Mouse (Mus musculus) layer of hippocampus, adult 8-10 months (tissue): ENCODE data around the gene Ssxa1. TPM values are rescaled to one million over a fixed set of nuclear protein-coding genes. Genes with fewer than 3 reads are reported as not detected.
"Not testable (repeated sequence)": the region's sequence is repeated elsewhere in the genome, so short reads cannot be mapped to it uniquely, and the experiment has no call there.

Source experiments
- DNase-seq, 2 experiments: peaks; one replicate each; pipeline ENCODE4 v3.0.0; 2022; ENCODE audit warnings: low spot score in 2 of 2
- total RNA-seq, 4 experiments: library from RNA; stranded (reverse); gene quantifications; 2 replicates each; pipeline ENCODE4 v1.2.4; 2022

Gene Ssxa1
- not detected for total RNA-seq

- DNase-seq: no peak
Observed at GRCm38 (mm10) chrX:21115520-21115919, at the start of gene Ssxa1. Gene Ssxa1 (plus strand): TSS chrX:21115820.

DNA sequence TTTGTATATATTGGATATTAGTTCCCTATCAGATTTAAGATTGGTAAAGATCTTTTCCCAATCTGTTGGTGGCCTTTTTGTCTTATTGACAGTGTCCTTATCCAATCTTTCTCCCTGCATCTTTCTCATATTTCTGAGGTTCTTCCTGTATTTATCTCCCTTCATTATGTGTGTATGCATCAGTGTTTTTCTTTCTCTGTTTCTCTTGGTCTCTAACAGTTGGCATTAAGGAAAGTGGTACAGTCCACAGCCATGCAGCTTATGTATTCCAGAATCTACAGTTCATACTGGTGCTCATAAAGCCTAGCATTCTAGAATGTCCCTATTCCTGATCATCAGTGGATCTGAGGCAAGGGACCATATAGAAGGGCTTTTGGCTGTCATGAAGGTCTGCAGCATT, 47.5 kb upstream of the Ssxa1 start, which contains the start of gene Spaca5:
TSS of gene Spaca5 (plus strand) at position 301 of the 400 bp plus-strand sequence.
- DNase-seq: no peak

GRCm38 (mm10) chrX:21088645-21088982, 27.0 kb upstream of the Ssxa1 start:
- DNase-seq: no peak

GRCm38 (mm10) chrX:21088983-21089866, 26.4 kb upstream of the Ssxa1 start, which contains the start of gene Zfp300:
Gene Zfp300 (minus strand): TSS chrX:21089527.
- peak; percentile 56 to 62 for DNase-seq

DNA sequence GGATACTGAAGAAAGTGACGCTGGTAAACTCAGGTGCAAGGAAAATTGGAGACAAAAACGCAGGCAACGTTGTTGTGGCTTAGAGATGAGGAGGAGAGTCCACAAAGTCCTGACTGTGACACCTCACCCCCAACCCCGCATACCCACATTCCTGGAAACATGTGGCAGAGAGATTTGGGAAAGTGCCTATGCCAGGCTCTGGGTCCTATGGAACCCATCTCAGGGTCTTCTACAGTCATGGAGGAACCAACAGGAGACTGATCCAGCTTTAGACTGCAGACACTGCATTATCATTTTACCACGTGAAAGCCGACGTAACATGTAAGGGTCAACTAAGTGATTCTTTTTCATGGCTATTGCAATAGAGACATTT, 25.8 kb upstream of the Ssxa1 start:
- no peak for DNase-seq

DNA sequence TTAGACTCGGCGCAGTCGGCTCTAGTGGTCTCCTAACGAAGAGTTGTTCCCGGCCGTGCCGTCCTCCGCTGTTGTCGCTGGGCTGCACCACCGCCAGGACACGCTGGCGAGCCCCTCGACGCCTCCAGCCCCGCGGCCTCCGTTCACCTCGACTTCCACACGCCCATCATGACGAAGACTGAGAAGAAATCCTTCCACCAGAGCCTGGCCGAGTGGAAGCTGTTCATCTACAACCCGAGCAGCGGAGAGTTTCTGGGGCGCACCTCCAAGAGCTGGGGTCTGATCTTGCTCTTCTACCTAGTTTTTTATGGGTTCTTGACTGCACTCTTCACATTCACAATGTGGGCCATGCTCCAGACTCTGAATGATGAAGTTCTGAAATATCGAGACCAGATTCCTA, 31.1 kb downstream of the Ssxa1 start:
- DNase-seq: not testable (repeated sequence)

Other genes with a start within 250 kb of the Ssxa1 start
- 1 to 10 TPM in 2 of 4 experiments, under 1 TPM in 1, not detected in 1; 0.55 to 3.2 (median 1.7) TPM for gene Timp1, start 245.7 kb upstream of the Ssxa1 start, total RNA-seq
- 100 to 1,000 TPM; 376 to 409 (median 395) TPM for gene Syn1, start 194.8 kb upstream of the Ssxa1 start, total RNA-seq
- 10 to 100 TPM; 12.9 to 22.7 (median 15.9) TPM for gene Cfp, start 184.3 kb upstream of the Ssxa1 start, total RNA-seq
- 10 to 100 TPM; 55.2 to 76.3 (median 66.7) TPM for gene Elk1, start 165.2 kb upstream of the Ssxa1 start, total RNA-seq
- gene Uxt, start 153.8 kb upstream of the Ssxa1 start, total RNA-seq: 10 to 100 TPM; 12.5 to 16.5 (median 13.1) TPM
- 10 to 100 TPM in 3 of 4 experiments, 1 to 10 TPM in 1; 9.9 to 13.9 (median 12.3) TPM for gene Zfp182, start 53.5 kb upstream of the Ssxa1 start, total RNA-seq
- not detected for gene Spaca5, start 47.4 kb upstream of the Ssxa1 start, total RNA-seq
- 1 to 10 TPM; 2.2 to 3.9 (median 3.0) TPM for gene Zfp300, start 26.3 kb upstream of the Ssxa1 start, total RNA-seq
- gene Gm21876, start 59.8 kb downstream of the Ssxa1 start, total RNA-seq: not detected